Mouse (Mus musculus) bone marrow, adult 2 months (tissue): ENCODE results near the gene Zdhhc6. TPM values are rescaled to one million over a fixed set of nuclear protein-coding genes. Genes with fewer than 3 reads are reported as not detected.

ENCODE experiments used
- H3K27ac ChIP-seq: fragments of 200-500 bp; 2 replicates; pipeline ENCODE4 v1.5.1; 2012; ENCODE audit warnings: low read depth, mild to moderate bottlenecking, control low read depth, inconsistent platforms, low read length; ENCODE audit not compliant: control insufficient read depth, poor library complexity, insufficient read depth
- H3K4me1 ChIP-seq: fragments of 200-500 bp; 2 replicates; pipeline ENCODE4 v1.6.1; 2011; ENCODE audit warnings: low read length; ENCODE audit not compliant: control insufficient read depth, insufficient read depth
- H3K4me3 ChIP-seq: fragments of 200-500 bp; replicated peaks from 2 replicates; pipeline ENCODE3; 2011; ENCODE audit warnings: mild to moderate bottlenecking, low read depth, low read length, control low read depth; ENCODE audit not compliant: control insufficient read depth
- CTCF ChIP-seq: fragments of 200-500 bp; IDR thresholded peaks from 2 replicates; pipeline ENCODE4 v1.5.1; 2011; ENCODE audit warnings: low read length, control low read depth; ENCODE audit not compliant: control insufficient read depth, insufficient read depth
- POLR2A ChIP-seq: fragments of 200-500 bp; IDR thresholded peaks from 2 replicates; pipeline ENCODE4 v1.6.1; 2011; ENCODE audit warnings: low read depth, mild to moderate bottlenecking, control low read depth, low read length, borderline replicate concordance; ENCODE audit not compliant: control insufficient read depth
- WGBS: fragments of 180-500 bp; shearing (Covaris S2); methylation state at CpG from one replicate; pipeline ENCODE4 v1.1.7; 2018; 5-methylcytosine and 5-hydroxymethylcytosine counted together
- polyA plus RNA-seq: library from polyadenylated mRNA; stranded (reverse); fragments of >200 nt; gene quantifications from 2 replicates; pipeline ENCODE4 v1.2.4, GENCODE M21; 2011; ENCODE audit warnings: low replicate concordance; ENCODE audit not compliant: missing spikeins, insufficient read depth, insufficient read length

Zdhhc6 gene
- polyA plus RNA-seq, 1 experiment = 19.6 TPM

DNA sequence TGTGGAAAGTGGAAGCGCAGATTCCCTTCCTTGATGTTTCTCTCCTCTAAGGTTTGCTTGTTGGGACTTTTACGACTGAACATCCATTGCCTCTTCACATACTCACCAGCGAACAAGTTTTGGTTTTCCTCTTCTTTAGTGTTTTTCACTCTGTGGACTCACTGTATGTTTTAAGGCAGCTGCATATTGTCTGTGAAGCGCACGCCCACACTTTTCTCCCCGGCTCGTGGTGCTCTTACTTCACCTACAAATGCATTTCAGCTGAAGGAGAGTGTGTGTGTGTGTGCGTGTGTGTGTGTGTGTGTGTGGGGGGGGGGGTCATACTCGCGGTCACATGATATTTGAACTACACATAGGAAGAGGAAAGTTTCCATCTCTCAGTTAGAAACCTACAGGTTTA is 21.8 kb upstream of the Zdhhc6 start:
- 88% methylated on average over 10 of the region's 10 CpGs for WGBS
- TF ChIP-seq CTCF (no peak), POLR2A (no peak)
- no peak overlapping the region for H3K27ac ChIP-seq
- H3K4me1 ChIP-seq = no peaks in the 10 kb centered on the region
- no peak overlapping the region for H3K4me3 ChIP-seq

DNA sequence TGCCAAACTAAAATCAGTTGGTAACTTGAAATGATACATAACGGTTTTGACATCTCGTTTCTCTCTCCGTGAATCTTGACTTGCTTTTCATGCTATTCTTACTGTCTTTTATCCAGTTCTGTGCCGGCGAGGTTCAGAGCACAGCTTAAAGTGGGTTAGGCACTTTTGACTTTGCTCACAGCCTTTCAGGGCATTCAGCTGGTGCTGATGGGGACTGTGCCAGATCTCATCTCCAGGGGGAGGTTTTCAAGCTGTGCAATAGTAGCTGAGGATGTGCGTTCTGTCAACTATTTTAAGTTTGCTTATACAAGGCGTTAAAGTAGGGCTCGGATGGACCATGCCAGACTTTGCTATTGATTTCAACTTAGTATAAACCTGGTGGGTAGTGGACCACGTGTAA is 21.2 kb upstream of the Zdhhc6 start:
- TF ChIP-seq CTCF = no peak
- no peak for TF ChIP-seq POLR2A
- Histone ChIP-seq H3K4me1 (no peaks in the 10 kb centered on the region), H3K4me3 (no peak overlapping the region), H3K27ac (no peak overlapping the region)
- 88% methylated on average over 9 of the region's 9 CpGs for WGBS

DNA sequence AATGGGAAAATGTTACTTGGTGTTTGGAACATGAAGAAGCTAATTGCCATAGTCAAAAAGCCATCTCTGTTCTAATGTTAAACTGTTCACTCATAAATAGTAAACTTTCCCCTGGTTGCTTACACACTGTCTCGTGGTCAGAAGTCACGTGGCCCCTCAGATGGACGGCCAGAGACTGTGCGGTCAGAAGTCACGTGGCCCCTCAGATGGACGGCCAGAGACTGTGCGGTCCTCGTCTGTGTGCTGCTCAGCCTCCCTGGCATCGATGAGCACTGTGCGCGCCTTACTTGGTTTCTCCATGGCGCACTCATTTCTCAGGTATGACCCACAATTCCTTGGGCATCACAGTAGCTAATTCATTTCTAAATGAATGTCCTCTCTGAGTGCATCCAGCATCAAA is 20.6 kb upstream of the Zdhhc6 start:
- 89% methylated on average over 12 of the region's 12 CpGs for WGBS
- no peak overlapping the region for H3K27ac ChIP-seq
- TF ChIP-seq POLR2A = no peak
- no peak for TF ChIP-seq CTCF
- H3K4me1 ChIP-seq = no peaks in the 10 kb centered on the region
- no peak overlapping the region for H3K4me3 ChIP-seq

DNA sequence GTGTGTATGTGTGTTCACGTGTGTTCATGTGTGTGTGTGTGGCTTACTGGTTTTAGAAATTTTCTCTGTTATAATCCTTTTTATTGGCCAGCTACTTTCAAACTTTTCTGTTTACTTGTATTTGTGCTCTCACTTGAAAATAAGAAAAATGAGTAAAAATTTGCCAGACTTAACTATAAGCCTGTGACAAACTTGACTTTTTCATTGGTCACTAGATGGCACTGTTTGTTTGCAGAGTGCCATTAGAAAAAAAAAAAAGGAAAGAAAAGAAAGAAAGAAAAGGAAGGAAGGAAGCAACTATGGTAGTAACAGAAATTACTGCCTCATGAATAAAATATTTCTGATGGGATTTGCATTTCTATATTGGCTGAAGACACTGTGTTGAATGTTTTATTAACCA is 20.0 kb upstream of the Zdhhc6 start:
- TF ChIP-seq POLR2A = no peak
- TF ChIP-seq CTCF = no peak
- H3K4me1 ChIP-seq = no peaks in the 10 kb centered on the region
- H3K27ac ChIP-seq = no peak overlapping the region
- no peak overlapping the region for H3K4me3 ChIP-seq
- 93% methylated on average over 1 of the region's 1 CpGs for WGBS

DNA sequence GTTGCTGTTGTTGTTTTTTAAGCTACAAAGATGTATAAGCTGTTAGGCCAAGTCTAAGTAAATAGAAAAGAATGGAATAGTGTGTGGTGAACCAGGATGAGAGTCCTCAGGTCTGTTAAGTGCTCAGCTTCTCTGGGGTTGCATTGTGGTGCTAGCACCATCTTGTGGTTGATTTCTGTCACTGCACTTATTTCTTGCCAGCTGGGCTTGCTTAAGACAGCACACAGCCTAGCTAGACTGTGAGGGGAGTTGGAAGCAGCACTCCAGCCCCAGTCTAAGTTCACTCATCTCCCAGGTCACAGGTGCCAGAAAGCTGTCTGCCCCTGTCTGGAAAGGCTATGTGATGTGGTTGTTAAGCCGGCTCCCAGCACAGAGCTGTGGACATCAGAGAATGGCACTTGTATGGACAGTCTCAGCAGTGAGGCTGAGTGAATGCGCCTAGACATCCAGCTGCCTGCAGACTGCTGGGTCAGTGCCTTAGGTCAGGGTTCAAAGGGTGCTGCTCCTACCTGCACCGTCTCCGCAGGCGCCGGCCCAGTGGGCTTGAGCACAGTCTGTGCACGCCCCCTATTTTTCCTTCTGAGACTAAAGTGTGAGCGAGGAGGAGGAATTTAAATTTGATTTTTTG is 16.9 kb upstream of the Zdhhc6 start:
- WGBS = 92% methylated on average over 8 of the region's 8 CpGs
- TF ChIP-seq POLR2A (no peak), CTCF (peak; percentile 81)
- no peak overlapping the region for H3K4me3 ChIP-seq
- no peak overlapping the region for H3K27ac ChIP-seq
- no peaks in the 10 kb centered on the region for H3K4me1 ChIP-seq

DNA sequence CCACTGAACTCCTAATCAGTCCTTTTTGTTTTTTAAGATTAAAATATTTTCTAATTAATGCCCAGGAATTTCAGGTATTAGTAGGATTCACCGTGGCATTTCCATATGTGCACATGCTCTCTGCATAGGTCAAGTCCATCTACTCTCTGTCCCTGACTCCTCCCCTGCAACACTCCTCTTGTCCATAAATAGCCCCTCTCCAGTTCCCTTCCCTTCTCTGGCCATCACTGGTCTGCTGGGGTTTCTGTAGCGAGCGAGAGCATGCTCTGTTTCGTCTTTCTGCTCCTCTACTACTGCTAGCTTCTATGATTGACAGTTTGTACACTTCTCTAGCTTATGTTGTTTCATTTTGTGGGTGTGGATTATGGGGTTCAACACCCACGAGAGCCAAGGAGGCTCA is 15.9 kb upstream of the Zdhhc6 start:
- Histone ChIP-seq H3K4me3 (no peak overlapping the region), H3K27ac (no peak overlapping the region), H3K4me1 (no peaks in the 10 kb centered on the region)
- WGBS = 89% methylated on average over 5 of the region's 5 CpGs
- TF ChIP-seq CTCF (no peak), POLR2A (no peak)

DNA sequence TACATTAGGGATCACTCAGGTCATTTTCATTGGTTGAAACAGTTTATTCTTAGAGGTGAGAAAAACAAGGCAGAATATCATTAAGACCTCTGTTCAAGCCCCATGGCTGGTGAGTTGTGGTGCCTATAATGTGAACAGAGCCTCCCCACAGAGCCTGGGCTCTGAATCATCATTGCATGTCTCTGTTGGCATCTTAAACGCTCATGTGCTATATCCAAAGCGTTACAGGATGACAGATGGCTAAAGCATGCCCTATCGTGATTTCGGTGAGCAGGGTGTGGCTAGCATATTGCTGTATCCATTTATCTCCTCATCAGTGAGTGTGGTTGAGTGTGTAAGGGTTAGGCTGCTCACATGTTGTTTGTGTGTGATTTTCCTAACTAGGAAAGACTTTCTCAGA is 11.7 kb upstream of the Zdhhc6 start:
- H3K4me1 ChIP-seq = no peaks in the 10 kb centered on the region
- no peak overlapping the region for H3K4me3 ChIP-seq
- WGBS = 75% methylated on average over 4 of the region's 4 CpGs
- TF ChIP-seq CTCF = no peak
- TF ChIP-seq POLR2A = no peak
- no peak overlapping the region for H3K27ac ChIP-seq

DNA sequence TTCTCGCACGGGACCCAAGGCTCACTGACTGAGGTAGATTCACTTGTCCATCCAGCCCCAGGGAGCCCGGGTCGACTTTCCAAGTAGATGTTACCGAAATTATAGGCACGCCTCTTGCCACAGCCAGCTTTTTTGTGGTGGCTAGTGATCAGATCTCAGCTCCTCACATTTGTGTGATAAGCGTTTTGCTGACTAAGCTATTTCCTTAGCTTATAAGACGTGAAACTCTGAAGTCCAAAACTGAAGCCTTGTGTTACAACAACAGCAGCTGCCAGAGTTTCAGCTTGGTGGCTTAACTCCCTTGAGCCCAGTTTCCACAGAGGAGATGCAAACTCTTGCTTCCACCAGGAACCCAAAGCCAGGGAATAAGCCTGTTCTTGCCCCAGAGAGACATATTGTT is 6.8 kb upstream of the Zdhhc6 start:
- no peak for TF ChIP-seq POLR2A
- TF ChIP-seq CTCF = no peak
- H3K4me1 ChIP-seq = no peaks in the 10 kb centered on the region
- no peak overlapping the region for H3K4me3 ChIP-seq
- WGBS = 85% methylated on average over 8 of the region's 8 CpGs
- no peak overlapping the region for H3K27ac ChIP-seq

DNA sequence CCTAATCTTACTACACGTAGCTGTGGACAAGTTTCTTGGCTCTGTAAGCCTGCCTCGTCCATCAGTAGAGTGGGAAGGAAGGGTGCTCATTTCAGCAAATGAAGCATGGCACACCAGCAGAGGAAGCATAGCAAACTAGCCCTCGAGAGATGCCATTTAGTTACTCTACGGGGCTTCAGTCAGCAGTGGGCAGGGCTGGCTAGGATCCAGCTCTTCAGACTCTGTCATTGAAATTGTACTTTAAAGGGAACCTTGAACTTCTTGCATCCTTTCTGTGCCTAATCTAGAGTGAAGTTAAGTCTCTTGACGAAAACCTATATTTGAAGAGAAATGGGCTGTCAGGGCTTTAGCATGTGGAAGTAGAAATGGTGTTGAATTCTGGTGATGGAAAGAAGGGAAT is 3.7 kb upstream of the Zdhhc6 start:
- 57% methylated on average over 5 of the region's 5 CpGs for WGBS
- TF ChIP-seq POLR2A (no peak), CTCF (no peak)
- Histone ChIP-seq H3K27ac (no peak overlapping the region), H3K4me3 (no peak overlapping the region), H3K4me1 (no peaks in the 10 kb centered on the region; the same call in 1 of the 2 replicates)
